Mouse (Mus musculus): Measurements from ENCODE around the gene As3mt.

As3mt gene

DNA sequence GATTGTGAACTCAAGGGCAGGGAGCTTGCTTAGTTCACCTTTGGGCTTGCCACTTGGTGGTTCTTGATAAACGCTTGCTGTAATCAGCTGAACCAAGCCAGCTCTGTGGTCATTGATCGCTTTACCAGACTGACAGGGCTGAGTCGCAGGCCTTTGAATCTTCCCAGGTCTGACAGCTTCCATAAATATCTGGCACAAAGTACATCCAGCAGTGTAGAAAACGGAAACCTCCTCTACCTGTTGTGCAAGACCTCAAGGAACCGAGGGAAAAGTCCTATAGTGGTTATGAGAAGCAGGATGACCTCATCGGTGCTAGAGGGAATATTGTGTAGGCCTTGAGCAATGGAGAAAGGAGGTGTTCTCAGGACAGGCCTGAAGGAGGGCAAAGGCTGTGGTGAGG, 77.2 kb downstream of the As3mt start:
- DNase-seq (ENCODE audit: low read depth, low spot score) = no peak

GRCm38 (mm10) chr19:46785633-46786032, 78.4 kb downstream of the As3mt start:
- DNase-seq (ENCODE audit: low read depth, low spot score) = no peak

DNA sequence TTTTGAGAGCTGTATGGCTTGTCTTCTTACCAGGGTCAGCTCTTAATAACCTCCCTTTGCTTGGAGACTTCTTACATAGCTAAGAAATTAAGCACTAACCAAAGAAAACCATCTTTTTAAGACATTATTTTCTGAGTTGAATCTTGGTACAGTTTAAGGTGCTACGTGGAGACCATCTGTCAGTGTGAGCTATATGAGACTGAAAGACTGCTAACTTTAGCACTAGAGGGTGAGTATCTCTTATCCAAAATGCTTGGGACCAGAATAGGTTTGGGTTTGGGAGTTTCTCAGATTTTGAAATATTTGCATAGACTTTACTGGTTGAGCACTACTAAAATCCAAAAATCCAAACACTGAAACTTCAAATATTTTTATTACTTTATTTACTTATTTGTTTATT, 82.5 kb downstream of the As3mt start:
- DNase-seq (ENCODE audit: low read depth, low spot score) = no peak

All from forelimb bud, embryonic 11.5 days (tissue).